Mouse (Mus musculus): Measurements from ENCODE around the gene Arap2.

GRCm38 (mm10) chr5:62618286-62618685 lies 147.7 kb downstream of the Arap2 start:
- no peak for TF ChIP-seq FLI1 (IDR thresholded peaks at IDR 0.05; ENCODE audit: low read length)
- TF ChIP-seq GATA1 (IDR thresholded peaks at IDR 0.05; ENCODE audit: borderline replicate concordance, low read length), result no peak

Data from megakaryocyte, embryonic 14.5 days (primary cell).